Mouse (Mus musculus) small intestine, adult 2 months (tissue): ENCODE results near the gene Map2k4.

ENCODE experiments used
- CTCF ChIP-seq: fragments of 200-500 bp; IDR thresholded peaks from 2 replicates; pipeline ENCODE4 v1.5.1; 2012; ENCODE audit warnings: low read depth, mild to moderate bottlenecking, control low read depth, inconsistent platforms, low read length, moderate library complexity, mixed read lengths; ENCODE audit not compliant: insufficient replicate concordance, insufficient read length; ENCODE audit errors: extremely low read depth
- POLR2A ChIP-seq: fragments of 200-500 bp; IDR thresholded peaks from 2 replicates; pipeline ENCODE4 v1.6.1; 2012; ENCODE audit warnings: low read depth, mild to moderate bottlenecking, control low read depth, inconsistent platforms, low read length, moderate library complexity

DNA sequence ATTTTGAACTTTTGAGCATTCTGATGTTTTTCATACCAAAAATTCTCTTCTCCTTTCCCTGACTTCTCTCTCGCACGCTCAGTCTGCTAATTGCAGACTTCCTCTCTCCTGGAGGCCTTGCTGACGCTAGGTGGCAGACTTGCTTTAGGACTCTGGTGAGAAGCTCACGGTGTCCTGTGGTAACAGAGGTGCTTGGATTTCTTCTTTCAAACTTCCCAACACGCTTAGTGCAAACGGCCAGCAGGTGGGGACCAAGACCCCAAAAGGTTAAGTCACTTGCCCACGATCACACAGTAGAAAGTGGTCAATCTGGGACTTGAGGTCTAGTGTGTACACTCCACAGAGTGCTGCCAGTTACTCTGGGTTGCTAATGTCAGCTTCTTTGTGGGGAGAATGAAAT, 32.8 kb upstream of the Map2k4 start:
- TF ChIP-seq CTCF: peak; percentile 59; the same call in 1 of the 2 replicates
- no peak for TF ChIP-seq POLR2A
